Mouse (Mus musculus) heart, adult 2 months (tissue): ENCODE results near the gene Rpn2.

Source experiments
- CTCF ChIP-seq: fragments of 200-600 bp; IDR thresholded peaks from 2 replicates; pipeline ENCODE4 v1.8.1; 2022; ENCODE audit warnings: antibody characterized with exemption, mild to moderate bottlenecking, moderate library complexity
- EP300 ChIP-seq: fragments of 200-500 bp; IDR thresholded peaks from 2 replicates; pipeline ENCODE4 v1.6.1; 2011; ENCODE audit warnings: low read depth, low read length, control low read depth; ENCODE audit not compliant: insufficient read depth
- POLR2A ChIP-seq: fragments of 200-500 bp; IDR thresholded peaks from 2 replicates; pipeline ENCODE4 v1.6.1; 2011; ENCODE audit warnings: mild to moderate bottlenecking, low read depth, low read length, control low read depth; ENCODE audit not compliant: insufficient read depth

DNA sequence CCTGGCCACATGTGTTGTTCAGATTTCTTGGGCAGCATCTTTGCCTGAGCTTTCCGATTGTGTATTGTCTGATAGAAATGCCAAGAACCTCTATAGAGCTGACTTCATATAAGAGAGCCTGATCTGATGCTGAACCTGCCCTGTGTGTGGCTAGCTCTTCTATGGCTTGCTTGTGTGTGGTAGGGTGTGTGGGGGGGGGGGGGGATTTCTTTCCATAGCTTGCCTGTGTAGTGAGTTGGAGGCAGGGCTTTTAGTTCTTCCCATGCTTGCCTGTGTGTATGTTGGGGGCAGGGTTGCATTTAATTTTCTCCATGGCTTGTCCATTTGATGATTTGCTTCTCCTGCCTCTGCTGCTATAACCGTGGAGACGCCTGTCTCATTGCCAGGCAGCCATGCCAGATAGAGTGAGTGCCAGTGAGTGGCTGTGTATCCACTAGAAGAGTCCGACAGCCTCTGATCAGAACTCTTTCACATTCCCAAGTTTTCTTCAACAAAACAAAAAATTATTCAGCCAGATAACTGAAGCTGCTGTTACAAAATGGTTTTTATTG lies 29.0 kb downstream of the Rpn2 start:
- TF ChIP-seq CTCF, result no peak
- TF ChIP-seq EP300, result no peak
- no peak for TF ChIP-seq POLR2A
